Mouse (Mus musculus) small intestine, adult 10 weeks (tissue): Measurements from ENCODE around the gene Gm6899. TPM values are rescaled to one million over a fixed set of nuclear protein-coding genes. Genes with fewer than 3 reads are reported as not detected.

ENCODE experiments used
- polyA plus RNA-seq: library from polyadenylated mRNA; stranded (reverse); fragments of 350-450 nt; fragmentation: Illumina TruSeq; extraction: RNeasy Lipid Tissue Mini Kit (QIAGEN cat#74804); gene quantifications from one replicate; pipeline ENCODE4 v1.2.3, GENCODE M21; 2014; ENCODE audit warnings: low replicate concordance

The Gm6899 gene
- polyA plus RNA-seq = not detected

GRCm38 (mm10) chr11:26593061-26594059, at the start of gene Gm6899, which contains the start of gene Vrk2:
Gene Gm6899, plus strand, starts transcription at chr11:26593241.
Gene Vrk2, minus strand, starts transcription at chr11:26593999.

Other genes with a start within 250 kb of the Gm6899 start
- gene Fancl, start 207.1 kb upstream of the Gm6899 start, polyA plus RNA-seq = 9.6 TPM
- 17.2 TPM for gene Vrk2, start 758 bp downstream of the Gm6899 start, polyA plus RNA-seq